Mouse (Mus musculus): ENCODE data around the gene Map3k5. TPM values are rescaled to one million over a fixed set of nuclear protein-coding genes. Genes with fewer than 3 reads are reported as not detected.

The Map3k5 gene
- total RNA-seq, 2 experiments from 2014 or later, result 25.6 to 28.2 TPM

- DNase-seq, result no peak
Observed at GRCm38 (mm10) chr10:20056859-20057644, 122.8 kb downstream of the Map3k5 start.

- no peak for DNase-seq
Observed at GRCm38 (mm10) chr10:20058031-20058430, 123.8 kb downstream of the Map3k5 start.

- DNase-seq, result no peak
Observed at GRCm38 (mm10) chr10:20058841-20059240, 124.6 kb downstream of the Map3k5 start.

GRCm38 (mm10) chr10:20060320-20060970, 126.2 kb downstream of the Map3k5 start:
- DNase-seq, result no peak

GRCm38 (mm10) chr10:20064556-20065207, 130.4 kb downstream of the Map3k5 start:
- peak; percentile 56 to 60 for DNase-seq

DNA sequence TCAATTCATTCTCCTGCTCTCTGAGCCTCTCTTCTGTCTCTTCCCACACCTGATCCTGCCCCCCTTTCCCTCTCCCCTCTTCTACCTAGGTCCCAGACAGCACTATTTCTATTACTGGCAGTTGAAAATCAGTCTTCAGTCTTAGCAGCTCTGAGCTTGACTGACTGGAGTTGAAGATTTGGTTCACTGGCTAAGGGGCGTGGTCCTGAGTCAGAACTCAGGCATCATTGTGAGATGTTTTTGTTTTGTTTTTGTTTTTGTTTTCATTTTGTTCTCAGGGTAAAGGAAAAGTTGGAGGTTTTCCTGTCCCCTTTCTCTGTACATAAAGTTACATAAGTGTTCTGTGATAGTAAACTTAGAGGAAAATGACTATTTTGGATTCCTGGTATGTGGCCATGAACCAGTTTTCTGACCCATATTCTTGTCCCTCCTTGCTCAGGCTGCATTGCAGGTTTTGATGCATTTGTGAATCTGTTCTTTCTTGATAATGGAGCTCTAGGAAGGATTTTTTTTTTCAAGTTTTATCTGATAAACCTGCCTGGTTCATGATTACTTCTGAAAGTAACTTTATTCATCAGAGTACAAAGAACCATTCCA, 131.9 kb downstream of the Map3k5 start:
- DNase-seq, result no peak

DNA sequence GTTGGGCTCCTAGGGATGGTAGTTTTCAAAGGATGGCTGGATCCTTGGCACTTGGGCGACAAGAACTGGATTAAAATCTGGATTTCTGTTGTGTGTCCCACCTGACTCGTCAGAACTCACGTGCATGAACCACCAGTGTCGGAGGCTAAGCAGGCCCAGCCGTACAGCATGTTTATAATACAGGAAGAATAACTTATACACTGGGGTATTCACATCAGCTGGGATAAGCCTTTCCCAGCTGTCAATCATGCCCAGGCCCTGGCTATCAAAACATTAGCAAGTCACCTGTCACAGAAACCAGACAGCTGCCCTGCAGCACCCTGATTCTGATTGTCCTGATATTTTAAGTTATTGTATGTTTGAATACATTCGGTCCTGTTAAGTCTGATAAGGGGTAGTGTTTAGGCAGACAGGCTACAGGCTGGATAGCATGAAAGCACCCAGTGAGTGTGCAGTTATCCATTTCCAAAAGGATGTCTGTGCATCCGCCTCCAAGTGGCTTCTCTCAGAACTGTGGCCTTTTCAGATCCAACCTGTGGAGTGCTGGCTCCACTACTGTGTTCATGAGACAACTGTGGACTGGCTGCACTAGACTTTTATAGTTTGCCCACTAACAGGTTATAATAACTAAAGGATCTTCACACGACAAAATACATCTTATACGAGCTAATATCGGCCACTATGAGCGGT, 135.6 kb downstream of the Map3k5 start:
- no peak for DNase-seq

- no peak for DNase-seq
Observed at GRCm38 (mm10) chr10:20070576-20071109, 136.4 kb downstream of the Map3k5 start.

GRCm38 (mm10) chr10:20071716-20072115, 137.4 kb downstream of the Map3k5 start:
- DNase-seq, result no peak

DNA sequence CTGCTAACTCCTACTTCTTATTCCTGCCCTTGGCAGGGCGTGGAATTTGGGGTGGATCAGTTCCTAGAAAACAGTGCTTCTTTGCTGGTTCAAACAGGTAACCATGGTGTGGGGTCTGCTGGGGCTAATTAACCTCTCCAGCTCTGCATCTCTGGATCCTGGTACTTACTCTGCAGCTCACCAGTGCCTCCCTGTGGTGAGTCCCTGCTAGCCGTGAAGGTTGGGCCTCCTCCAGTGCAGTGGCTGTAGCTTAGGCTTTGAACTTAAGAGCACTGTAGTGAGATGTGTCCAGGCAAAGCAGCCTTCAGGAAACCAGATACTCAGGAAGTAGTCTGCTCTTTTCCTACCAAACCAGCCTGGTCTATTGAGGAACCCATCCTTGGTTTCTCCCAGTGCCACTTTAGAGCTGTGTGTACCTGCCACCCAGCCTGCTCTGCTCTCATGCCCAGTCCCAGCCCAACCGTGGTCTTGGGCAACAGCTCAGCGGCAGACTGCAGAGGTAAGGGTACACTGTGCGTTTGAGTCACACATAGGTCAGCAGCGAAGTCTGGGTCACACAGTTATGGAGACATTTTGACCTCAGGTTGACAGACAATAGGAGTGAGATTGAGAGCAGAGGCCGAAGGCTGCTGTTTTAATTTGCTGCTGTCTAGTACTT, 139.1 kb downstream of the Map3k5 start:
- DNase-seq, result peak; percentile 80 to 85

DNA sequence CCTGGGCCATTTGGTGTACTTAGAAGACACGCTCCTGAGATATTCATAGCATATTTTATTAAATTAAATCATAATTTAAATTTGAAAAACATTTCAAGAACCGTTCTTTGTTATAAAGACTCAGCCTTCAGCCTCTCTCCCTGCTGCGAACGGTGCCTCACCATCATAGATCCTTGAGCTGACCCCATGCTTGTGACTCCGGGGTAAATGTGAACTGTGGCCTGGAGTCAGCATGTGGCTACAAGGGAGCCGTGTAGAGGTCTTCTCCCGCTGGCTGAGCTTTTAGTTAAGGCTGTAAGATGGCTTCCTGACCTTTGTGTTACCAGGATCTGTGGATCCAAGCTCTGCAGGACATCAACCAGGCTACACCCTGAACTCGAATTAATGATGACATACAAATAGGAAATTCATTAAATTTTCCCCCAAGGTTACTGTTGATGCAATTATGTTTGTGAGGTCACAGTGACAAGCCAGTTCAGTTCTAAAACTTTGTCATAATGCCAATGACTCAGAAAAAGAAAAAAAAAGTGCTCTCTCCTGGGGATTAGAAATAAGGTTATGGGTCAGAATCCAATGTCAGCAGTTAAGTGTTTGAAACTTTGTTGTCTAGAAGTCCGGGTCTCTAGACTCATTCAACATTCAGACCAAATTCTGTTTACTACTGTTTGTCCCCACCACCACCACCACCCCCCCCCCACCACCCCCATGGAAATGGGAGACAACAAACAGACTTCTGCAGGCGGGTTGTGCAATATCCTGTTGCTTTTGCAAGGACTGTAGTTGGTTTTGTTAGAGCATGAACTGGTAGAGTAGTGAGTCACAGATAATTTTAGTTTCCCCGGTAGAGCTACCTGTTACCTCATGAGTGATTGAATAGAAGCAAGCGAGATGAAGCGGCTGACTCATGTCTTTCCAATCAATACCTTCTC, 142.5 kb downstream of the Map3k5 start:
- peak; percentile 24 to 49 for DNase-seq

- no peak for DNase-seq
Observed at GRCm38 (mm10) chr10:20078350-20078749, 144.1 kb downstream of the Map3k5 start.

- DNase-seq, result no peak
Observed at GRCm38 (mm10) chr10:20087841-20088240, 153.6 kb downstream of the Map3k5 start.

DNA sequence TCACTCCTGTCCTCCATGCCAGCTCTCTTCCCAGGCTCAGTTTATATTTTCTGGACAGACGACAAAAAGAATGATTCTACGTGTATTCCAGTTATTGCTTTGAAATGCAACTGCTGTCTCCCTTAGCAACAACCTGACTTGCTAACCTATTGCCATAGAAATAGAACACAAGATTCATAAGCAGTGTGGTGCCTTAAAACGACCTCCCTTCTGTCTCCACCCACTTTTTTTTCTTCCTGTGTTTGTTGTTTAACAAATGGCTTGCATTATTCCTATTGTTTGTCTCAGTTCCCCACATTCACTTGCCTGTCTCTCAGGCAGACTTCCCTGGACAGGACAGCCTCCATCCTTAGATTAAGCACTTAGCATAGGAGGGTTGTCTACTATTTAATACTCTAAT, 154.8 kb downstream of the Map3k5 start:
- DNase-seq, result no peak

GRCm38 (mm10) chr10:20090171-20090570, 155.9 kb downstream of the Map3k5 start:
- no peak for DNase-seq

- DNase-seq, result no peak
Observed at GRCm38 (mm10) chr10:20091416-20091815, 157.1 kb downstream of the Map3k5 start.

DNA sequence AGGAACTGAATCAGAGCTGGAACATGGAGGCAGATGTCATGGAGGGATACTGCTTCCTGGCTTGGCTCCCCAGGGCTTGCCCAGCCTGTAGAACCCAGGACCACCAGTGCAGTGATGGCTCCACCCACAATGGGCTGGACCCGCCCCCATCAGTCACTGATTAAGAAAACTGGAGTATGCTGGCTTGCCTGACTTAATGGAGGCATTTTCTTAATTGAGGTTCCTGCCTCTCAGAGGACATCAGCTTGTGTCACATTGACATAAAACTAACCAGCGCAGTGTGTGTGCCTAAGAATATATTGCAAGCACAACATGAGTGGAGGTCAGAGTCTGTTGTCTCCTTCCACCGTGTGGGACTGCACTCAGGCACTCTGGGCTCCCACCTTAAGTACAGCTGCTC, 158.1 kb downstream of the Map3k5 start:
- no peak for DNase-seq

DNA sequence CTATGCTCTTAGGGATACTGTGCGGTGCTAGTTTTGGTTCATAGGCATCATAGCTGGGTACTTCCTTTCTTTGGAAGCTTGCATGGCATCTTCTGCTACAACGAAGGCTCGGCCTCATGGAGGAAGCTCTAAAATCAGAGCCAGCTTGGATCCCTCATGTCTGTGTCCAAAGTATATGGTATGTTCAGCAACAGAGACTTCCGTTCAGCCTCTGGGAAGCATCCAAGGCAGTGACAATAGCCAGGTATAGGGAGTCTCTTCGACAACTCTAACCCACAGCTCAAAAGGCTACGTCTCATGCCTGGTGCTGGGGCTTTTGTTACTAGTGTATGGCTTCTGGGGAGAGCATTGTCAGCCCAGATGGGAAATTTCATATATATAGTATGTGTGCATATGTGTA, 167.2 kb downstream of the Map3k5 start:
- no peak for DNase-seq

DNA sequence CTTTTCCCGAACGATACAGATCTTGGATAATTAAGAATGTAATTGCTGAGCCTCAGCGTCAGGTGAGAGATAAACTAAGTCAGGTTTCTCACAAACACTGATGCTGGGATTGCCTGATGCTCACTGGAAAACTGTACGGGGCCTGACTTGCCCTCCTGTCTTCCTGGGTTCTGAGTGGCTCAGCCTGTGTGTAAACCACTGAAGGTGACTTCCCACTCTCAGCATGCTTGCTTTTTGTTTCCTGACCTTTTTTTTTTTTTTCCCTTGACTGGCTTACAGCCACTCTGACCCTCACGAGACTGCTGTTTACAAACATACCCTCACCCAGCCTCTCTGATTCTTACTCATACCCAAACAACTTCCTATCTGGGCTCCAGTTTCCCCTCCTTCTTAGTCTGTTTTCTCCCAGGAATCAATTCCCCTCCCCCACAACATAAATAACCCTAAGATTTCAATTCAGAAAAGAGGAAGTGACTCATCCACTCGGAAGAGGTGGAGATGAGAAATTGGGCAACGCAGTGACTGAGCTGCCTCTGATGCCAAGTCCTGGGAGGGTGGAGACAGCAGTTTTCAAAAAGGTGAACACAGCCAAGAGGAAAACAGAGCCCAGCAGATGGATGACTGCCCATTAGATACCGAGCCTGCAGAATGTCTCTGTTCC, 170.1 kb downstream of the Map3k5 start:
- peak; percentile 79 to 83 for DNase-seq

GRCm38 (mm10) chr10:20105575-20105974, 171.3 kb downstream of the Map3k5 start:
- no peak for DNase-seq
